Mouse (Mus musculus) Muller cell, postnatal 12 days (primary cell): ENCODE measurements around the gene Llgl1.
A peak's percentile ranks its signal among the peaks of the same experiment; 100 is the strongest.

Experiments
- DNase-seq: peaks from one replicate; pipeline ENCODE4 v3.0.0-alpha.2; 2015; ENCODE audit errors: inconsistent ontology term

Llgl1 gene

DNA sequence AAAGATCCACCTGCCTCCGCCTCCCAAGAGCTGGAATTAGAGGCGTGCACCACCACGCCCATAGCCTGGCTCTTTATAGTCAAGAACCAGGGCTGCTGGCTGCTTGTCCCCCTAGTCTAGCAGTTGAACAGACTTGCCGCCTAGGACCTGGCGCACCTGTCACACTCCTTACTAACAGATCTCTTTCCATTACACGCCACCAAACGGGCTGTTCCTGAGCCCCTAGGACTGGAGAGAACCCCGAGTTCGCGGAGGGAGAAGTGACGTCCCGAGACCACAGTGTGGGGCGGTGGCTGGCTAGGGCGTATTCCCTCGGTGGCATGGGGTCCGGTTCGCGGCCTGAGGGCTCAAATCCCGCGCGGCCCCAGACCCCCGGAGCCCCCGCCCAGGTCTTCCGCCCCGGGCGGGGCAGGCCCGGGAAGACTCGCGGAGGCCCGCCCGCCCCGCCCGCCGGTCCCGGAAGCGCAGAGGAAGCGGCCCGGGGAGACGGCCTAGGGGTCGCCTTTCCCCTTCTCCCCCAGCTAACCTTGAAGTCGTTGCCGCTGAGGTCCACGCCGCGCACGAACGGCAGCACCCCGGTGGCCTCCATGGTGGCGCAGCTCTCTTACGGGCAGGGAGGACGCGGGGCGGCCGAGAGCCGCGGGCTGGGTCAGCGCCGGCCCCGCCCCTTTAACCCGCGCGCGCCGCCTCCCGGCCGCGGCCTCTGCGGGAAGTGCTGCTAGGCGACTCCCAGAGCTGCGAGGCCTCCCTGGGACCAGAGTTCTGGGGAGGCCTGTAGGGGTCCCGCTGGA, 27.3 kb downstream of the Llgl1 start, which contains the start of gene Flii:
TSS of gene Flii (minus strand) at position 663 of the 791 bp plus-strand sequence.
- DNase-seq, result peak; percentile 91

DNA sequence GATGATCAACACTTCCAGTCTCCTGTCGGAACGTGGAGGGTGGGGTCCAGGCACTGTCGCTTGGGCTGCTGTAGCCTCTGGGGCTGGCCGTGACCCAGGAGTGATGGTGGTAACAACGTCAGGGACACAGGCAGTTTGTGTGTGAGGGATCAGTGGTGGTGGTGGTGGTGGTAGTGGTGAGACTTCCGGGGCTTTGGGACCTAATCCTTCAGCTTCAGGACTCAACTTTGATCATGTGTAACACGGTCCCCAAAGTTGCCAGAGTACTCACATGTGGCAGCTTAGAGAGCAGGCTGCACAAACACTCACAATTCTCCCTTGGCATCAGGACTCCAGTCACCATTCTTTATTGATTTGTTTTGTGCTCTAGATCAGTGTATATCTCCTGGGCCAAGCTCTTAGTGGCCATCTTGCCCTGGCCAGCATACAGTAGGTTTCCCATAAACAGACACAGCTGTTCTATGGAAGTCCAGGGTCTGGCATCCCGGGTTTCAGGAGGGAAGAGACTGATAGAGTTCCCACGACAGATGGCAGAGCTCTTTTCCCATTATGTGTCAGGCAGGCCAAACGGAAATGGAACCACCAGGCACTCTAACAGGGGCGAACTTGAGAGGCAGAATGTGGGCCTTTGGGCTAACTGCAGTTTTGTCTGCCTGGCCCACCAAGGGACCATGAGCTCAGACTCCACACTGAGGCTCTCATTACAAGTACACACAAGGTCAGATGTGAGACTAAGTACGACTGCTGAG, 28.0 kb downstream of the Llgl1 start:
- no peak for DNase-seq

DNA sequence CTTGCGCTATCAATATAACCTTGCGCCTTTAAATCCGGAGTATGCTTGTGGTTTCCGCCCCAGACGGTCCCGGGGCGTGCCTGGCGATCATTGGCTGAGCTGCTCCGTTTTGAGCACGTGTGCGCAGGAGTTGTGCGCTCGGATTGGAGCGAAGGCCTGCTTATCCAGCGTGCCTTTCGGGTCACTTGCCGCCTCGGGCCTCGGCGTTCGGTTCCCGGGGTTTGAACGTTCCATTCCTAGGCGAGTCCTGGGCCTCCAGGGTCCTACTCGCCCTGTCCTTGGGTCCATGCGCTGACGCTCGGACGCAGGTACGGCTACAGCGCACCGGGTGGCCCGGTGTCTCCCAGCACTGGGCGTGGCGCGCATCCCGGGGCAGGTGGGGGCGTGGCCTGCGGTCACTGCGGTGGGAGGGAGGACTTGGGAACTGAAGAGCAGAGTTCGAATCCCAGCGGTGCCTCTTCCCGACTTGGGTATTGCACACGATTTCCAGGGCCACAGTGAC, 28.8 kb downstream of the Llgl1 start, which contains the start of gene Mief2:
TSS of gene Mief2 (plus strand) at position 139 of the 502 bp plus-strand sequence.
- DNase-seq, result peak; percentile 96

DNA sequence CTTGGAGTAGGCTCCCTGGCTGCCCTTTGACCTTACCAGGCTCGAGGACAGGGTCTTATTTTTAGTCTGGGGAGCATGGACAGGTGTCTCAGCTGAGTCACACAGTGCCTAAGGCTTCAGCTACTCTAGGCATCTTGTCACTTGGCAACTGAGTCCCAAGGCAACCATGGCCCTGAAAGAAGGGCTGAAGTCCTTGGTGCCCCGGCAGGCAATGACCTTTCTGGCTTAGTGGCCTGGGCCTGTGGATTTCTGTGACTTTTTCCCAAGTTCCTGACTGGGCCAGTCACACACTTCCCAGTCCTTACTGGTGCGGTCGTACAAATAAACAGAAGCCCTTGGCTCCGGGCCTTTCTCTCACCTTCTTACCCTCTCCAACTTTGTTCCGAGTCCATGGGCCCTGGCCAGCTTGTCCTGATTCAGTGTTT, 29.7 kb downstream of the Llgl1 start:
- DNase-seq, result no peak

DNA sequence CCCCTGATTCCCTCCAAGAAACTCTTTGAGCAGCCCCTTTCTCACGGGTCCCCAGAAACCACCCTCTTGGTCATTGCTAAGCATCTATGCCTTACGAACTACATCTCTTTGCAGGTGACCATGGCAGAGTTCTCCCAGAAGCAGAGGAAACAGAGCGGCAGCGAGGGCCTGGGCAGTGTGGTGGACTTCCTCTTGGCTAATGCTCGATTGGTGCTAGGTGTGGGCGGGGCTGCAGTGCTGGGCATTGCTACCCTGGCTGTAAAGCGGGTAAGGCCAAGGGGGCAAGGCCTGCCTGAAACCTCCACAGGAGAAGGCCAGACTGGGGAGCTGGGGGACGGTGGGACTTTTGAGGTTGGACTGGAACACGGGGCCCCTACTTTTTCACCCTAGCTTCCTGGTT, 30.6 kb downstream of the Llgl1 start:
- no peak for DNase-seq

DNA sequence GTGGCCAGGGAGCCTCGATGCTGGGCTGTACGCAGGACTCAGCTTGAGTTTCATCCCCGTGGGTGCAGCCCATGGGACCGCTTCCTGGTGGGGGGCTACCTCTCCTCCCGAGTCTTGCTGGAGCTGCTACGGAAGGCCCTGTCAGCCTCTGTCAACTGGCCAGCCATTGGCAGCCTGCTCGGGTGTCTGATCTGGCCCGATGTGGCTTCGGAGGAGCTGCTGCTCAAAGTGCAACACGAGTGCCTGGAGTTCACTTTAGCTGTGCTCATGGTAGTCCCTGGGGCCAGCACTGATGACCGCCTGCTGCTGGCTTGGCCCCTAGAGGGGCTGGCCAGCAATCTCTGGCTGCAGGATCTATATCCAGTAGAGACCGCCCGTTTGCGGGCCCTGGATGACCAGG, 31.7 kb downstream of the Llgl1 start:
- no peak for DNase-seq

DNA sequence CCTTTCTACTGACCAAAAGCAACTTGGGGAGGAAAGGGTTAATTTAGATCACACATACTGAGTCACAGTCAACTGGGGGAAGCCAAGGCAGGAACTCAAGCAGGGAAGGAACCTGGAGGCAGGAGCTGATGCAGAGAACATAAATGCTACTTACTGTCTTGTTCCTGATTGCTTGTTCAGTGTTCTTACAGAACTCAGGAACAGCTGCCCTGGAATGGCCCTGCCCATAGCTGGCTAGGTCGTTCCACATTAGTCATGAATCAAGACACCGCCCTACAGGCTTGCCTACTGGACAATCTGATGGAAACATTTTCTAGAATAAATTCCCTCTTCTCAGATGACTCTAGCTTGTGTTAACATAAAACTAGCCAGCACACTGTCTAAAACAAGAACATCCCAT, 34.7 kb downstream of the Llgl1 start:
- DNase-seq, result peak; percentile 7

DNA sequence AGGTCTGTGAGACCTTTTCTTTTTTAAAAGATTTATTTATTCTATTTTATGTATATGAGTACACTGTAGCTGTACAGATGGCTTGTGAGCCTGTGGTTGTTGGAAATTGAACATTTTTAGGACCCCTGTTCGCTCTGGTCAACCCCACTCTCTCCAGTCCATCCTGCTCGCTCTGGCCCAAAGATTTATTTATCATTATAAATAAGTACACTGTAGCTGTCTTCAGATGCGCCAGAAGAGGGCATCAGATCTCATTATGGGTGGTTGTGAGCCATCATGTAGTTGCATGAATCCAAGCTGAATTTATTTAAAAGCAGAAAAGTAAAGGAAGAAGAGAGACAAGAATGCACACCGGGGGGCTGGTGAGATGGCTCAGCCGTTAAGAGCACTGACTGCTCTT, 35.7 kb downstream of the Llgl1 start:
- DNase-seq, result no peak

DNA sequence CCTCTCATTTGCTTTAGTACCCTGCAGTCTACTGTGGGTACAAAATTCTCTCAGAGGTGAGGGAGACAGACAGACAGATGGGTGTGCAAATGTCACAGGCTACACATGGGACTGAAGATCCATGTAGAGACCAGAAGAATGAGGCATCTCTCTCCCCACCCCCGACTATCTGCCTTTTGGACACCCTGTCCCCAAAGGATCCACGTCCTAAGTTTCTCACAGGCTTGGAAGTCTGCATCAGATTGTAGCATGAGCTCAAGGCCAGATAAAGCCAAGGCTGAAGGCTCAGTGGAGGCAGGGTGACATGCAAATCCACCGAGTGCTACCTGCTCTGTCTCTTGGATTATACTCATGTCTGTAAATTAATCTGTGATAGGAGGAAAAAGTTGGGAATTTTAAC, 37.0 kb downstream of the Llgl1 start:
- DNase-seq, result no peak

DNA sequence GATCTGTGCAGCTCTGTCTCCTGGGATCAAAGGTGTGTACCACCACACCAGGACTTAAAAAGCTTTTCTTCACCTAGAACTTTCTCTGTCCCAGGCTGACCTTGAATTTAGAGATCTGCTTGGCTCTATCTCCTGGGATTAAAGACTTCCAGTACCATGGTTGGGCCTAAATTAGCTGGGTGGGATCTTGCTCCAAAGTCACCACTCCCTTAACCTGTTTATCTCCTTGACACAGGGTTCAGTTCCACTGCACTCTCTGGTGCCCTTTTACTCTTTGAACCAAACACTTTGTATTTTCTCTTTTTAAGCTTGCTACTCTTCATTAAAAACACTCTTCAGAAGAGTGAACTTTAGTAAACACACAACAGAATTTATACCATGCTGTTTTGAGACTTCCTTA, 37.9 kb downstream of the Llgl1 start:
- DNase-seq, result no peak

DNA sequence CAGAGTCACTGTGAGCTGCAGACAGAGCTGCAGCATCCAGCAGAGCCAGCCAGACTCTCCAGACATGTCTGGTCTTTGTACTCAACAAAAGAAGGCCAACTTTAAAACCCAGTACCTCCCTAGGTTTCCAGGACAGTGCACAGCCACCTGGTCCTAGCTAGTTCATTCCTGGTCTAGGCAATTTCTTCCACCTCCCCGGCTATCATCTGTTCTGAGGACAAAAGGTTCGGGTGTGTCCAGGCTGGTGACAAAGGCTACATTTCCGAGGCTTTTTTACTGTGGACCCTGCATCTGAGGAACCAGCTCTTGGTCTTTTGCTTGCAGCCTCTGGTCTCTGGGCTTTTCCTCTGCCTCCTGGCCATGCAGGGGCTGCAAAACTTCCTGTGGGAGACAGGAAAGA, 40.8 kb downstream of the Llgl1 start:
- DNase-seq, result no peak

DNA sequence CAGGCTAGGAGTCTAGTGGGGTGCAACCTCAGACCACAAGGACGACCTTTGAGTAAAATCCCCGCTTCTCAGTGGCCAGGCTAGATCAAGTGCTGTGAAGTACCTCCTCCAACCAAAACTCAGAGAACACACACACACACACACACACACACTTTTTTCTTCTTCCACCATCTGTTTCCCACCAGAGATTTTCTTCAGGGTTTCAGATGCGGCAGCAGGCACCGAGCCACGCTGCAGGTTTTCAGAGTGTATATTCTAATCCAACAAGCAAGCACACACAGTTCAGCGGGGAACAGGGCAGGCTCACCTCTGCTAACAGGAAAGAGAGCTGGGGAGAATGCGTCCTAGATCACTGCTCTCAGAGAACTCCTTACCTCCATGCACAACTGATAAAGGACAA, 56.0 kb downstream of the Llgl1 start:
- no peak for DNase-seq

DNA sequence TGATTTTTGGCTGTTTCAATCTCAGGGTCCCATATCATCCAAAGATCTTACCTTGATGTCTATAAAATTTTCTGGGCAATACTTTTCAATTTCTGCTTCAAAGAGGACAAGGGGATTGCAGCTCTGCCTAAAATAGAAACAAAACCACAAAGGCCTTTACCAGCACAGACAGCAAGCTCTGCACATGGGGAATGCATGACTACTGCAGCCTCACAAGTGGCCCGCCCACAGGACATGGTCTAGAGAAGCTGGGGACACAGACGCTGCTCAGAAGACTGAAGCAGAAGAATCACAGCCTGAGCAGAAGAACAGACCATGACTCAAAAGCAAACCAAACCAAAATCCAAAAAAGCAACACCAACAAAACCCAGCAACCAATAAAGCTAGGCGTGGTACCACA, 62.2 kb downstream of the Llgl1 start:
- peak; percentile 51 for DNase-seq
